Mouse (Mus musculus) left cerebral cortex, adult 18-20 months (tissue): Measurements from ENCODE around the gene Lrba. TPM values are rescaled to one million over a fixed set of nuclear protein-coding genes. Genes with fewer than 3 reads are reported as not detected.

Experiments
- DNase-seq, 2 experiments: peaks; one replicate each; pipeline ENCODE4 v3.0.0; 2021 to 2022; ENCODE audit warnings: low spot score in 2 of 2, mixed read lengths in 1 of 2
- total RNA-seq, 2 experiments: library from RNA; stranded (reverse); gene quantifications; 2 replicates each; pipeline ENCODE4 v1.2.3; 2021

The Lrba gene
- total RNA-seq, 2 experiments from 2014 or later, result 29.6 to 31.6 TPM

DNA sequence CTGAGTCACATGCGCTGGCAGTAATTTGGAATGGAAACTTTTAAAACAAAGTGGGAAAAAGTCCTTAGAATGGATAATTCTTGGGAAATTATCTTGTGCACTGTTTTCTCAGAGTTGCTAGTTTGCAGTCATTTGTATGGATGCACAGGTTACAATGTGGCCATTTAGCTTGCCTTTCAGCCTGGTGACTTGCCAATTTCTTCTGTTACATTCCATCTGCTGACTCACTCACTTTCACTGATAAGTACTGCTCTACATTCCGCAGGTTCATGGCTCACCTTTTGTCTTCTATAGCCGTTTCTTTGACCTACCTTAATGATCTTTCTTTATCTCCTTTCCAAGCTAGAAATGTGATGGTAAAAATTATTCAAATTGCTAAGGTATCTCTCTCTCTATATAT lies 28.6 kb downstream of the Lrba start:
- no peak for DNase-seq

DNA sequence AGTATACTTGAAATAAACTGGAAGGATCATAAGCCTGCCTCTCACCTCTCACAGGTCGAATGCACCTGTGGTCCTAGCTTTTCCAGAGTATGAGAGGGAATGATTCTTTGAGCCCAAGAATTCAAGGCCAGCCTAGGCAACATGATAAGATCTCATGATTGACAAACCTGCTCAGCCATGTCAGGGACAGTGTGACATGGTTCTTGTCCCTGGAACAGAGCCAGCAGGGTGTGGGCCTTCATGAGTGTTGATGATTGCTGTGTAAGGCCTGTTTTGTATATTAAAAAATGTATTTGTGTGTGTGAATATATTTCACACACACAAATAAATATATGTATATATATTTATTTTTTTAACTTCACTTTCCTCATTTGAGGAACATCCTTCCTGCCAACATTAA lies 29.3 kb downstream of the Lrba start:
- DNase-seq, result no peak

DNA sequence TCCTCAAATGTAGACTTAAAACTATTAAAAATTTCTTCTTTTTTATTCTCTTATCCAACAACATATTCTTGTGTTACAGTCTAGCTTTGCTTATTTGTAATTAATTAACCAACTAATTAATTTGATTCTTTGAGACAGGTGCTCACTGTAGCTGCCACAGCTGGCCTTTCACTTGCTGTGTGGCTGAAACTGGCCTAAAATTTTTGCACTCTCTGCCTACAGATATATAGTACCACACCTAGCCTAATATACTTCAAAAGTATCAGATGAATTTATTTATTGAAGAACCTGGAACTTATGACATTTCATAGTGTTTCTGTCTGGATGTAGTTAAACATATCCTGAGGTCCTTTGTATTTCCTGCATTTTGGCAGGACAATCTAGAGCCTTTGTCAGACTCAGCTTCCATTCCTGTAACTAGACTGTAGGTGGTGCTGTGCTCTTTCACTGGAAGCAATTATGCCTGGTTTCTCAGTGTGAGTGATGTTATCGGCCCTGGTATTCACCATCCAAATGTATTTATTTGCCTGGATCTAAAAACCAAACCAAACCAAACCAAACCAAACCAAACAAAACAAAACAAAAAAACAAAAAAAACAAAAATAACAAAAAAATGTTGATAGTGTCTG lies 43.7 kb downstream of the Lrba start:
- peak; percentile 19 for DNase-seq

DNA sequence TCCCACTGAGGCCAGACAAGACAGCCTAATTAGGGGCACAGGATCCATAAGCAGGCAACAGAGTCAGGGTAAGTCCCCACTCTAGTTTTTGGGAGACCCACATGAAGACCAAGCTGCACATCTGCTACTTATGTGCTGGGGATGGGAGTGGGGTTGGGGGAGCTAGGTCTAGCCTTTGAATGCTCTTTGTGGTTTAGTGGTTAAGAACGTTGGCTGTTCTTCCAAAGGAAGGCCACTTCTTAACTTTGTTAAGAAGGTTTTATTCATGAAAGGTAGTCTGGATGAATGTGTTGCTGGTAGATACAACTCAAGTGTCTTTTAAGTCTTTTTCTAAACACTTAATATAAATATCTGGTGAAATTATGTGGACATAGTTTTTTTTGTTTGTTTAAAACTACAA lies 51.2 kb downstream of the Lrba start:
- no peak for DNase-seq

DNA sequence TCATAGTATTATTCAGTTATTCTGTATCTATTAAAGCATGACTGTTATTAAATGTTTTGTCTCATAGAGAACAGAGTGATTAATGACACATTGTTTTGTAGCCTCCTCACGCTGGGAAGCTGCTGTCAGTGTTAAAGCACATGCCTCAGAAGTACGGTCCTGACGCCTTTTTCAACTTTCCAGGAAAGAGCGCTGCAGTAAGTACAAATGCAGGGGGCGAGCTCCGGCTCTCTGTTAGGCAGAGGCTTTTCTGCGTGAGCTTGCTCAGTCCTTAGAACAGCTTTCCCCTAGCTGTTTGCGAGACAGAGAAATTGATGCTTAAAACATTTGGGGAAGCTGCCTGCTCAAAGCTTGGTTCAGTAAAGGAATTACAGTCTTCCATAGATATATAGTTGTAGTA lies 66.8 kb downstream of the Lrba start:
- DNase-seq, result no peak

DNA sequence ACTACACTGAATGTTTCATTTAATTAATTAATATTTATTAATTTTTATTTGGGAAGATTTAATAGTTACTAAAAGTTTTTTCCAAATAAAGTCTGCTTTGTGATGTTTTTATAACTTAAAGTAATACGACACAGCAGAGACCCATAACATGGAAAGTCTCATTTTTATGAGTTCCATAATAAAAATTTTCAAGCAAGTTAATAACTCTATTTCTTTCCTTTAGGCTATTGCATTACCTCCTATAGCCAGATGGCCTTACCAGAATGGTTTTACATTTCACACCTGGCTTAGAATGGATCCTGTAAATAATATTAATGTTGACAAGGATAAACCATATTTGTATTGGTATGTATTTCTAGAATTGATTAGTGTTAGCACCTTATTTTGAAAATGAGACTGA lies 70.4 kb downstream of the Lrba start:
- DNase-seq, result no peak

DNA sequence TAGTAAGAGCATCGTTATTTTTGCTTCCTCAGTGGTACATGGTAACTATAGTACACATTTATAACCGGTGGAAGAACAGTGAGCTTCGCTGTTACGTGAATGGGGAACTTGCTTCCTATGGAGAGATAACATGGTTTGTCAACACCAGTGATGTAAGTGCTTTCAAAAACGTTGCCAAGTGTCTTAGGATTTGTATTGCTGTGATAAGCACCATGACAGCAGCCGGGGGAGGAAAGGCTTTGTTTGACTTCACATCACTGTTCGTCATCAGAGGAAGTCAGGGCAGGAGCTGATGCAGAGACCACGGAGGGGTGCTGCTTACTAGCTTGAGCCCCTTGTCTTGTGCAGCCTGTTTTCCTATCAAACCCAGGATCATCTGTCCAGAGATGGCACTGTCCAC lies 71.7 kb downstream of the Lrba start:
- DNase-seq, result no peak

DNA sequence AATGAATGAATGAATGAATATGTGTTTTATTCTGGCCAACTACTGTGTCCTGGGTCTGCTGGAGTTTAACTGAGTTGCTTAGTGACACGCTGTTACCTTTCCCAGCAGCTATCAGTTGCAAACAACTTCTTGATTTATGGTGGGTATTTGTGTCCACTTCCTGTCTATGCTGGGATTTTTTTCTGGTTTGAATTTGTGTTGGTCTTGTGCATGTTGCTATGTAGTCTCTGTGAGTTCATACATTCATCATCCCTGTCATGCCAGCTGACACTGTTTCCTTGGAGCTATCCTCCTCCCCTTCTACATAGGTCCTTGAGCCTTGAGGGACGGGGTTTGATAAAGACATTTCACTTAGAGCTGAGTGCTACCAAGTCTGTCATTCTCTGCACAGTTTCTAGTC lies 84.4 kb downstream of the Lrba start:
- no peak for DNase-seq

DNA sequence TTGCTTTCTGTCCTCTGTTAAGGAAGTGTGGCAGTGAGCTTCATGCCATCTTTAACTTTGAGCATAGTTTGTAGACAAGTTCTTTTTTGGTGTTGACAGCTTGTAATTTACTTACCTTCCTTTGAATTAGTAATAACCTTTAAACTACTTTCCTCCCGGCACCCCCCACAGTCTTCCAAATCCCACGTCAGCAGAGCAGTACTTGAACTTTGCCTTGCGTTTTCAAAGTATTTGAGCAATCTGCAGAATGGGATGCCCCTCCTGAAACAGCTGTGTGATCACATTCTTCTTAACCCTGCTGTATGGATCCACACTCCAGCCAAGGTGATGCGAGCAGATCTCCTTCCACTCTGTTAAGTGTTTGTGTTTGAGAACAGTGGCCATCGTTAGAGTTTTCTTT lies 85.7 kb downstream of the Lrba start:
- DNase-seq, result no peak

DNA sequence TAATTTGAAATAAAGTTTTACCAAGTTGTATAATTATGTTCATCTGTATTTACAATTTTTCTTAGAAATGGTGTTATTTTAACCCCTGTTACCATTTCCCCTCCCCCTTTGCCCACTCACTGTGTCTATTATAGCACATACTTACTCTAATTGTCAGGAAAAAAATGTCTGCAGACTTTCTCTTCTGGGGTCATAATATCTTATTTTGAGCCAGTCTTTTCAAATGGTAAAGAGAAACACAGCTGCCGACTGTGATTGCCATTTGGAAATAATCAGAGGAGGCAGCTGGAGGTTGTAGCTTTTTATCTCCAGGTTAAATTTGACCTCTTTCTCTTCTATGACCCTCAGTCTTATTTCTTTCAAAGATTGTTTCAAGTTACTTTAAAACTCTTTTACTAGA lies 86.9 kb downstream of the Lrba start:
- no peak for DNase-seq

DNA sequence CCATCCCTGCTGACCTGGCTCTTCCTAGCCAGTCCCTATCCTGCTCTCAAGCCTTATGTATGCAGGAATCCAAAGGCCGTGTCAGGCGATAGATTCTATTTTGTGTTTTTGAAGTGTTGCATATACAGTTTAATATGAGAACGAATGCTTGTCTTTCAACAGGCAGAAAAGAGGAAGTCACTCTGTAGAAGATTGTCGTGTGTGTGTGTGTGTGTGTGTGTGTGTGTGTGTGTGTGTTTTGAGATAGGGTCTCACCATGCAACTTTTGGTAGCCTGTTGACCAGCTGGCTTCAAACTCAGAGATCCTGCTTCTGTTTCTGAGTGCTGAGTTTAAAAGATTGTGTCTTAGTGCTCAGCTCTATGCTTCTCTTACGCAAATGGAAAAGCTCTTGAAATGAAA lies 93.2 kb downstream of the Lrba start:
- DNase-seq, result no peak

DNA sequence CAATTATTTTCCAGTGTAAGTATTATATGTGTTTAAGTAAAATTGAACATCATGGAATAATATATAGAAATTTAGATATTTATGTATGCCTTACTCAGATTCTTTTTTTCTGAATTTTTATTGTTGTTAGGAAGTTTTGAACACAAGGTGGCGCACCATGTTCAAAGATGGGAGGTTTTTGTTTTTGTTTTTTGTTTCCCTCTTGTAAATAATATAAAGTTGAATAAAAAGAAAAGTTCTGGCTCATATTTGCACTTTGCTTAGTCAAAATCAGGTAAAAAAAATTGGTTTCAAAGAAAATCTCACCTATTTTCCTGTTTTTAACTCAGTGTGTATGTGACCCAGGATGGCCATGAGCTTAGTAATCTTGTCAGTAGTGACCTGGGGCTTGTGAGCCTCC lies 104.1 kb downstream of the Lrba start:
- DNase-seq, result peak in 1 of 2 experiments; percentile 24

DNA sequence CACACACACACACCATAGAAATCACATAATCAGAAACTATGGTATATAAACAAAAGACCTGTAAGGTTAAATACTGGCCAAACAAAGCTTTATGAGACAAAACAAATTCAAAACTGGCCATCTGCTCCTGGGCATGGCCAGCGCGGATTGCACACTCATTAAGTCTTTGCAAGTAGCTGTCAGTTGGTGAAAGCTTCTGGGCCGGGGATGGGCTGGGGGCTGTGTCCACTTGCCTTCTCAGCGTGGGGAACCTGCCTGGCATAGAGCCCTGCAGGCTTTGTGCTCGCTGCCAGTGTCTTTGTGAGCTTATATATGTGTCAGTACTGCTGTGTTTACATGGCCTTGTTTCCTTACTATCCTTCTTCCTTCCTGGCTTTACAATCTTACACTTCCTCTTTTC lies 118.8 kb downstream of the Lrba start:
- DNase-seq, result no peak

DNA sequence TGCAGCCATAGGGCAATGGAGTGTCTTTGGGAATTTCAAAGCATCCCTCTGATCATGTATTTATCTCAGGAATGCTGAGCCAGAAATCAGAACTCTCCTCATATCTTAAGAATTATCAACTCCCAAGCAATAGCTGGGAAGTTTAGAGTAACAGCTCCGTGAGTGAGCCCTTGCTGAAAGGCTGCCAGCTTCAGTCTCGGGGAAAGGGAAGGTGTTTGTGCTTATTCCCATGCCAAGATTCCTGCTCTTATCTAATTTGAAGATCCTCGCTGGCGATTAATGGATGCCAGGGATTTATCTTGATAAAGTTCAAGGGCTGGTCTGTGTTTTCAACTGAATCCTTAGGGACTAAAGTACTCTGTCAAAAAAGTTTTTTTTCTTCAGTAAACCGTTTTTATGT lies 138.0 kb downstream of the Lrba start:
- no peak for DNase-seq

DNA sequence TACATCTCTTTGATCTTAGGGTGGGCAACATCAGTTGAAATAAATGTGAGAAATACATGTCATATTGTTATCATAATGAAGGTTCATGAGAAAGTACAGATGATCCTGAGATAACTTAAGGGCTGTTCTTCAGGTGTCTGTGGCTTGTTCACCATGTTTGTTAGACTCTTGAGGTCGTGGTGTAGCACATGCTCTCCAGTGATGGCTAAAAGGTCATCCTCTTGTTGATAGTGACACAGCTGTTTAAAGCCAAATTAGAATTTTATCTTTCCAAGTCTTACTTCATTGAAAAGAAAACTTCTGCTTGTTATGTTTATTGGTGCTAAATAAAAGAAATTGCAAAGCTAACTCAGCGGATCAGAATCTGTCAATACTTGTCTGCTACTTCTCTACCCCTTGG lies 147.0 kb downstream of the Lrba start:
- DNase-seq, result no peak

DNA sequence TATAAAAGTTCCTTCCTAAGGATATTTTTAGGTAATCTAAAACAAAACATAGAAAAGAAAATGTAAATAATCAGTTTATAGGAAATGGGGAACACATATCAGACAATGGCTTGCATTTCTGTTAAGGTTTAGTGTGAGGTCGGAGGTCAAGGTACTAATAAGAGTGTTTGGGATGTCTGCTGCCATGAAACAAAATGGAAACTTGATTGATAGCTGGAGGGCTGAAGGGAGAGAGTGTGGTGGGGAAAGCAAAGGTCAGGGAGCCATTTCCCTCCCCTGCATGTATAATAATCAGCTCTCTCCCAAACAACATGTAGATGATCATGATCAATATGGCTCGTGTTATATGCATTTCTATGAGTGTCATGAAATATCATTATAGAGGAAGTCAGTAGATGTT lies 150.8 kb downstream of the Lrba start:
- DNase-seq, result no peak

DNA sequence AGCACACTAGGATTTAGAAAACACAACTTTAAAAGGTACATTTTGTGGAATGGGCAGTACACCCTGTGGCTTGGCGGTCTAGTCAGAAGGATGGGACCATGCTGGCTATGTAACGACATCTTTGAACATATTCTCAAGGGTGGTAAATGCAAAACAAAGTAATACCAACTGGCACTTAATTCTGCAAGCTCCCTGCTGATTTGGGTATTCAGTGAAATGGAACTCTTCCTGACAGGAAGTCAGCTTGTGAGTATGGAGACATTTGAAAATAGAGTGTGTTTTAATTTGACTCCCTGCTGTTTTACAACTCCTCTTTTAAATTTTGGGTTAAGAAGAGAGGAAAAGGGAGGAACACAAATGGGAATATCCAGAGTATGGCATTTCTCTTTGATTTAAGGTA lies 158.1 kb downstream of the Lrba start:
- DNase-seq, result no peak

DNA sequence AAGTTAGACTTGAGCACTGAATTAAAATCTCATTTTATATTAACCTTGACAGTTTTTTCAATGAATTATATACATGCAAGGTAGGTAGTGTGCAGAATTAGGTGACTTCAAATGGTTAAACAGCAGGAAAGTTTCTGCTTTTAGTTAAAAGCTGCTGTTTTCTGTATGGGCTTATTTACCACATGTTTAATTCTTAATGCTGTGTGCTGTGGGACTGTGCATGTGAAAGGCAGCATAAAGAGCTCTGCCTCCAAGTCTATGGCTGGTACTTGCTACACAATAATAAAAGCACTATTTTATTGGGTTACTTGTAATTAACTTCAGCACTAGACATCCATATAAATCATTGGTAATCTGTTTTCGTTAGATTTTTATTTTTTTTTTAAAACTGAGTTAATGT lies 160.6 kb downstream of the Lrba start:
- no peak for DNase-seq

DNA sequence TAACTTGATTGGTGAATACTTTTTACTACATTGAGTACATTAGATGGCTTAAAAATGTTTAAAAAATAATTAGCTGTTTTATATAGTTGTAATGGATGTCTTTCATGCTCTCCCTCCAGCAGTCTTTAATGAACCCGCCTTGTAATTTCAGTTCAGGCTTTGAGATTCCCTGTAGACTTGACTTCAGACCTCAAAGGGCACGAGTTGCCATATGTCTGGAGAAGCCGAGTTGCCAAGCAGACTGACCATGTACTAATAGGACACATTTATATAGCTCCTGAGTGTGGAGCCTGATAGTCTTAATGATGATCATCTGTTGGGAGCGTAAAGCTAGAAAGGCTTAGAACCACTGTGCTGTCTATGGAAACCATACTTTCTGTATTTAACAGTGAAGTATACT lies 161.8 kb downstream of the Lrba start:
- DNase-seq, result no peak

DNA sequence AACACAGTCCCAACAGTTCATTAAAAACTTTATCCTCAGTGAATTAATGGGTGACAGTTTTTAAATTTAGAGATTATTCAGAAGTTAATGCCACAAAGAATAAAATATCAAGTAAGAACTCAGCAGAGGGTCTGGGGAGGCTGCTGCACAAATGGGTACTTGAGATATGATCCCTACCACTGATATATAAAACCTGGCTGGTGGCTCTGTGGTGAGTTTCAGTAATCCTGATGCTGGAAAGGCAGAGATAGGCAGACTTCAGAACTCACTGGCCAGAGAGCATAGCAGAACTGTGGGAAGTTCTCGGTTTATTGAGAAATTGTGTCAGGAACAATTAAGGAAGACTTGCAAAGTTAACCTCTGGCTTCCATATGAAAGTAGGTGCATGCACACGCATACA lies 199.3 kb downstream of the Lrba start:
- no peak for DNase-seq

DNA sequence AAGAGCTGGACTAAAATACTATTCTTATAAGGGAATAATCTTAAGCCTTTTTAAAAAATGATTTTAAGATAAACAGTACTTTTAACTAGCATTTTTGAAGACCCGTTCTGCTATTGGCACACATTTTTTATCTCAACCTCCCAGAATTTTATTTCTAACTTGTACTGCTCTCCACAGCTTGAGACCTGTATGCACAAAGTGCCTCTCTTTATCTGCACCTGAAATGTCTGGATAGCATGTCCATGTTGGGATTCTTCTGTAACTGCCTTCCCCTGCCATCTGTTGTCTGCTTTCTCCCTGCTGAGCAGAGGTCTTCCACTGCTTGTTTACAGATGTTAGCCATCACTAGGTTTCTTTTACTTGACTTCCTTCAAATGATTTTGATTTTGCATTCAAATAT lies 202.3 kb downstream of the Lrba start:
- no peak for DNase-seq

DNA sequence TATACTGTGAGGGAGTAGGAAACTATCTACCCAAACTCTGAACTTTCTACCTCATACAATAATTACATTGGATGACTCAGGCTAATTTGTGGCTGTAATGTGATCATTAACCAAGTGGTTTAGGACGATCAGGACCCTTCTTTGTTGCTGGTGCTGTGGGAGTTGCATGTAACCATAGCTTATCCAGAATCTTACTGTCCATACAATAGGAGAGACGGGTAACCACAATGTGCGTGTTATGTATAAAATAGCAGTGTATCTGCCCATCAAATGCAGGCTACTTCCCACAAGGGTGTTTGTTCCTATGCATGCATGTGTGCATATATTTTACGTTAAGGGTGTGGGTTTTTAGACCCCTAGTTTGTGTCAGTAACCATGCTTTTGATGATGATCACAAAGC lies 219.0 kb downstream of the Lrba start:
- DNase-seq, result no peak

DNA sequence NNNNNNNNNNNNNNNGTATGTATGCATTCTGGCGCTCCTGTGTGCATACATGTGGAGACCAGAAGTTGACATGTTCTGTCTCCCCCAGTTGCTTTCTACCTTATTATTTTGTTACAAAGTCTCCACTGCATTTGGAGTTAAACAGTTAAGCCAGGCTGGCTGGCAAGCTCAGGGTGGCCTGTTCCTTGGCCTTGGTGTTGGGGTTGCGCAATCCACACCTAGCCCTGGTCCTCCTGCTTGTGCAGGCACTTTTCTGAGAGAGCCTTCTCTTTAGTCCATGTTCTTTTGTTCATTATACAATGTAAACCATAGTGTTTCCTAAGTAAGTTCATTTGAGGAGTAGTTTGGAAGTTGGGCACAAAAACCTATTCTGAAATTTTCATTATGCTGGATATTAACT lies 226.7 kb downstream of the Lrba start:
- DNase-seq, result no peak

DNA sequence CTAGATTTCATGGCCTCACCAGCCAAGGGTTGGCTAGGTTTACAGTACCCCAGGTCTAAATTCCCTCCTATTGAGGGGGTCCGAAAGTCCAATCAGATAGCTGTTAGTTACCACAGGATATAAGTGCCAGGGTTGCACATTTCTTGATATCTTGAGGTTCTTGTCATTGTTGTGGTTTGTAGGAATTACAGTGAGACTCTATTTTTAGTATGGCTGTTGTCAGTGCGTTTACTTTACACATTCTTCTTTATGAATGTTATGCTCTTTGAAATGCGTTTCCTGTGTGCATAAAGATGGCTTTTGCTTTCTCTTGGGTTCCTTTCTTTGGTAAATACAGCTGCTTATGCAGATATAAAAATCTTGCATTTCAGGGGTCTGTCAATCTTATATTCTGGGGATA lies 237.1 kb downstream of the Lrba start:
- DNase-seq, result no peak
